Mouse (Mus musculus) thymus, postnatal 25 days (tissue): ENCODE results near the gene Acox3.
"Not testable (repeated sequence)": the region's sequence is repeated elsewhere in the genome, so short reads cannot be mapped to it uniquely, and the experiment has no call there.

Experiments used
- DNase-seq: peaks from one replicate; pipeline ENCODE4 v3.0.0; 2022

The Acox3 gene

GRCm38 (mm10) chr5:35578411-35578810, 4.4 kb upstream of the Acox3 start:
- no peak for DNase-seq

GRCm38 (mm10) chr5:35579247-35579893, 3.5 kb upstream of the Acox3 start:
- no peak for DNase-seq

GRCm38 (mm10) chr5:35580156-35580922, 2.5 kb upstream of the Acox3 start:
- no peak for DNase-seq

GRCm38 (mm10) chr5:35583221-35583783, 462 bp downstream of the Acox3 start:
- no peak for DNase-seq

GRCm38 (mm10) chr5:35584259-35584658, 1.4 kb downstream of the Acox3 start:
- DNase-seq, result not testable (repeated sequence)

- DNase-seq, result no peak
Observed at GRCm38 (mm10) chr5:35591497-35591896, 8.7 kb downstream of the Acox3 start.

- no peak for DNase-seq
Observed at GRCm38 (mm10) chr5:35592081-35592736, 9.4 kb downstream of the Acox3 start.

- no peak for DNase-seq
Observed at GRCm38 (mm10) chr5:35592824-35593223, 10.0 kb downstream of the Acox3 start.

GRCm38 (mm10) chr5:35593272-35593671, 10.4 kb downstream of the Acox3 start:
- DNase-seq, result no peak

GRCm38 (mm10) chr5:35594768-35595167, 11.9 kb downstream of the Acox3 start:
- DNase-seq, result no peak

GRCm38 (mm10) chr5:35595706-35596105, 12.9 kb downstream of the Acox3 start:
- DNase-seq, result peak; percentile 67

- DNase-seq, result no peak
Observed at GRCm38 (mm10) chr5:35596169-35597160, 13.6 kb downstream of the Acox3 start.

GRCm38 (mm10) chr5:35600233-35600632, 17.4 kb downstream of the Acox3 start:
- DNase-seq, result no peak

GRCm38 (mm10) chr5:35601526-35601925, 18.7 kb downstream of the Acox3 start:
- DNase-seq, result no peak

- DNase-seq, result no peak
Observed at GRCm38 (mm10) chr5:35605355-35605754, 22.5 kb downstream of the Acox3 start.

GRCm38 (mm10) chr5:35606800-35607199, 24.0 kb downstream of the Acox3 start:
- DNase-seq, result no peak

- no peak for DNase-seq
Observed at GRCm38 (mm10) chr5:35607784-35608183, 24.9 kb downstream of the Acox3 start.

GRCm38 (mm10) chr5:35608559-35608958, 25.7 kb downstream of the Acox3 start:
- no peak for DNase-seq

- DNase-seq, result no peak
Observed at GRCm38 (mm10) chr5:35609381-35609780, 26.5 kb downstream of the Acox3 start.

GRCm38 (mm10) chr5:35609971-35610370, 27.1 kb downstream of the Acox3 start:
- no peak for DNase-seq

GRCm38 (mm10) chr5:35610381-35610780, 27.5 kb downstream of the Acox3 start:
- no peak for DNase-seq

GRCm38 (mm10) chr5:35611170-35611569, 28.3 kb downstream of the Acox3 start:
- DNase-seq, result no peak
